Mouse (Mus musculus): ENCODE data around the gene Rtcb.

GRCm38 (mm10) chr10:85936280-85936965 is 21.2 kb downstream of the Rtcb start:
- TF ChIP-seq POLR2A (IDR thresholded peaks at IDR 0.05; ENCODE audit: extremely low read depth, insufficient read depth, low read length) (no peak), CTCF (IDR thresholded peaks at IDR 0.05; ENCODE audit: extremely low read depth, insufficient read depth, low read length) (no peak)

Data from cortical plate, adult 2 months (tissue).